Mouse (Mus musculus): Measurements from ENCODE around the gene Stat4. TPM values are rescaled to one million over a fixed set of nuclear protein-coding genes. Genes with fewer than 3 reads are reported as not detected.

Gene Stat4
- total RNA-seq, 2 experiments from 2014 or later: 0.12 to 0.24 TPM

Other genes with a start within 250 kb of the Stat4 start
- gene Myo1b, start 71.1 kb upstream of the Stat4 start, total RNA-seq (2021): 10 to 100 TPM; 62.5 to 74.8 TPM
- gene Stat1, start 132.3 kb downstream of the Stat4 start, total RNA-seq (2021): 10 to 100 TPM; 20.2 to 26.4 TPM
- gene Gls, start 246.1 kb downstream of the Stat4 start, total RNA-seq (2021): 100 to 1,000 TPM in 1 of 2 experiments, 10 to 100 TPM in 1; 99.5 to 101 TPM